27 mouse cellular contexts compared by ENCODE assay signal in genomic region chr5:53359887-53360286, GRCm38 (mm10).
DNase-seq lines count a peak whose midpoint lies in the region; ATAC-seq and TF ChIP-seq lines count a peak whose summit lies in the region.
"Had no signal": no experiment of that assay in that cellular context is flagged by ENCODE, and none has a peak within 500 bp of the region (broad histone marks: within the 10 kb centered on the region; RNA-seq: fewer than 3 reads in every experiment).

No protein-coding gene starts in this region.

- H3K4me3 ChIP-seq in gastrocnemius, adult 2 months = no peak overlapping the region
- H3K4me3 ChIP-seq in ES-Bruce4 (ENCODE audit: low read depth, low read length) = no peak overlapping the region
- no peak overlapping the region for H3K4me3 ChIP-seq in intestine, embryonic 16.5 days (ENCODE audit: low read length)
- H3K4me3 ChIP-seq in stomach, postnatal 0 days (ENCODE audit: low read depth, low read length) = no peak overlapping the region
- H3K4me3 ChIP-seq in heart, embryonic 10.5 days = no peak overlapping the region
- H3K4me3 ChIP-seq: embryonic facial prominence, embryonic 13.5 days; embryonic facial prominence, embryonic 15.5 days; erythroblast, embryonic 14.5 days; forebrain, embryonic 10.5 days; forebrain, embryonic 12.5 days had no signal

- H3K4me1 ChIP-seq in ES-Bruce4 (ENCODE audit: control insufficient read depth, insufficient read depth, low read length) = peaks cover 12% of the 10 kb centered on the region
- H3K4me1 ChIP-seq in intestine, embryonic 16.5 days (ENCODE audit: control insufficient read depth, insufficient read depth, low read length) = no peaks in the 10 kb centered on the region
- H3K4me1 ChIP-seq in stomach, postnatal 0 days (replicated peaks; ENCODE audit: control insufficient read depth, insufficient read depth) = no peaks in the 10 kb centered on the region
- peaks cover 19% of the 10 kb centered on the region for H3K4me1 ChIP-seq in heart, embryonic 10.5 days

- H3K27me3 ChIP-seq in ES-Bruce4 (ENCODE audit: control insufficient read depth, insufficient read depth, low read length, poor library complexity, severe bottlenecking) = no peaks in the 10 kb centered on the region
- no peaks in the 10 kb centered on the region for H3K27me3 ChIP-seq in intestine, embryonic 16.5 days (replicated peaks; ENCODE audit: control insufficient read depth, insufficient read depth, low read length)
- H3K27me3 ChIP-seq in stomach, postnatal 0 days (ENCODE audit: control insufficient read depth, insufficient read depth, low read length) = no peaks in the 10 kb centered on the region
- peaks cover 8% of the 10 kb centered on the region; the same call in 1 of the 2 replicates for H3K27me3 ChIP-seq in heart, embryonic 10.5 days (ENCODE audit: insufficient read depth, poor library complexity, severe bottlenecking)
- H3K27me3 ChIP-seq: embryonic facial prominence, embryonic 13.5 days; embryonic facial prominence, embryonic 15.5 days; forebrain, embryonic 12.5 days; Patski had no signal

- TF ChIP-seq CTCF in gastrocnemius, adult 2 months (IDR thresholded peaks at IDR 0.05) = no peak
- TF ChIP-seq CTCF in ES-Bruce4 (IDR thresholded peaks at IDR 0.05; ENCODE audit: low read depth, low read length) = no peak
- TF ChIP-seq CTCF in stomach, postnatal 0 days (IDR thresholded peaks at IDR 0.05; ENCODE audit: low read depth) = no peak

- ATAC-seq in intestine, embryonic 16.5 days = peak; percentile 75
- 0 out of 2 replicates have a peak, but pooled peaks have one; percentile 39 for ATAC-seq in stomach, postnatal 0 days (ENCODE audit: low FRiP score, low TSS enrichment)
- ATAC-seq: activated CD4-positive, CD25-positive, alpha-beta regulatory T cell, adult 4 months; forebrain, embryonic 14.5 days; forebrain, embryonic 16.5 days; Patski had no signal

- peak; percentile 80 for TF ChIP-seq EP300 in ES-Bruce4 (IDR thresholded peaks at IDR 0.05; ENCODE audit: insufficient read depth, low read depth, low read length)
- TF ChIP-seq EP300 in stomach, postnatal 0 days (optimal IDR thresholded peaks at IDR 0.05) = no peak

- peak overlapping the region; percentile 57 for H3K27ac ChIP-seq in gastrocnemius, adult 2 months
- H3K27ac ChIP-seq in ES-Bruce4 (ENCODE audit: insufficient read depth, low read length) = no peak overlapping the region
- H3K27ac ChIP-seq in intestine, embryonic 16.5 days (ENCODE audit: low read length) = no peak overlapping the region
- H3K27ac ChIP-seq in stomach, postnatal 0 days (replicated peaks) = no peak overlapping the region
- no peak overlapping the region for H3K27ac ChIP-seq in heart, embryonic 10.5 days
- H3K27ac ChIP-seq: embryonic facial prominence, embryonic 13.5 days; embryonic facial prominence, embryonic 15.5 days; forebrain, embryonic 10.5 days; forebrain, embryonic 12.5 days had no signal

- no peaks in the 10 kb centered on the region for H3K9me3 ChIP-seq in ES-Bruce4 (replicated peaks; ENCODE audit: control insufficient read depth, insufficient read depth, low read length, poor library complexity, severe bottlenecking)
- no peaks in the 10 kb centered on the region for H3K9me3 ChIP-seq in intestine, embryonic 16.5 days (ENCODE audit: control insufficient read depth, low read length)
- no peaks in the 10 kb centered on the region for H3K9me3 ChIP-seq in stomach, postnatal 0 days (ENCODE audit: control insufficient read depth, low read length)
- H3K9me3 ChIP-seq in heart, embryonic 10.5 days = no peaks in the 10 kb centered on the region
- H3K9me3 ChIP-seq: embryonic facial prominence, embryonic 13.5 days; embryonic facial prominence, embryonic 15.5 days; forebrain, embryonic 10.5 days; forebrain, embryonic 12.5 days; G1E had no signal

- no peaks in the 10 kb centered on the region for H3K36me3 ChIP-seq in ES-Bruce4 (ENCODE audit: control insufficient read depth, insufficient read depth, low read length, poor library complexity, severe bottlenecking)
- no peaks in the 10 kb centered on the region for H3K36me3 ChIP-seq in intestine, embryonic 16.5 days (ENCODE audit: control insufficient read depth, insufficient read depth, low read length)
- no peaks in the 10 kb centered on the region for H3K36me3 ChIP-seq in stomach, postnatal 0 days (ENCODE audit: control insufficient read depth, insufficient read depth, low read length)
- no peaks in the 10 kb centered on the region for H3K36me3 ChIP-seq in heart, embryonic 10.5 days
- H3K36me3 ChIP-seq: embryonic facial prominence, embryonic 13.5 days; embryonic facial prominence, embryonic 15.5 days; forebrain, embryonic 10.5 days; forebrain, embryonic 12.5 days; G1E had no signal

- DNase-seq in gastrocnemius, adult 2 months = no peak
- DNase-seq in gastrocnemius, postnatal 10 days = no peak
- DNase-seq in stomach, postnatal 0 days (ENCODE audit: low spot score) = no peak
- no peak for DNase-seq in lung, postnatal 10 days
- no peak for DNase-seq in heart, embryonic 10.5 days (ENCODE audit: low spot score)
- DNase-seq in right cerebral cortex, adult 2 months (ENCODE audit: low spot score in 2 of 2) = no peak
- DNase-seq: adrenal gland, adult 8-10 months; adrenal gland, postnatal 25 days; cerebellum, adult 11 months; cerebellum, adult 18-20 months; cerebellum, adult 8-10 months; cerebellum, adult 9-11 months; cerebellum, postnatal 14 days; cerebellum, postnatal 36 days; embryo, embryonic 11 days had no signal

- TF ChIP-seq POLR2A in ES-Bruce4 (IDR thresholded peaks at IDR 0.05; ENCODE audit: insufficient read depth, low read length) = no peak

- H3K9ac ChIP-seq in ES-Bruce4 (ENCODE audit: low read depth, poor library complexity, severe bottlenecking) = no peak overlapping the region
- H3K9ac ChIP-seq in intestine, embryonic 16.5 days (ENCODE audit: low read depth, low read length) = no peak overlapping the region
- H3K9ac ChIP-seq in stomach, postnatal 0 days (ENCODE audit: low read length) = no peak overlapping the region
- H3K9ac ChIP-seq: embryonic facial prominence, embryonic 13.5 days; embryonic facial prominence, embryonic 15.5 days; forebrain, embryonic 12.5 days had no signal

- intact Hi-C loops in gastrocnemius, adult 2 months (cut with DNase I) = loop anchor here (5.0 kb wide), 1 partner anchor 277 kb away; no protein-coding TSS in a partner anchor

- 78% methylated on average over 12 of the region's 12 CpGs for WGBS in intestine, embryonic 16.5 days
- 86% methylated on average over 12 of the region's 12 CpGs for WGBS in stomach, postnatal 0 days
- 55% methylated on average over 12 of the region's 12 CpGs for WGBS in heart, embryonic 10.5 days

- no peak overlapping the region for H3K4me2 ChIP-seq in intestine, embryonic 16.5 days (ENCODE audit: low read depth, low read length)
- H3K4me2 ChIP-seq in stomach, postnatal 0 days (replicated peaks; ENCODE audit: low read depth) = no peak overlapping the region
- H3K4me2 ChIP-seq: embryonic facial prominence, embryonic 13.5 days; embryonic facial prominence, embryonic 15.5 days; forebrain, embryonic 12.5 days had no signal
